Mouse (Mus musculus) mouse trophoblast stem cell (cell line): ENCODE results near the gene Ptpn13.

Source experiments
- in situ Hi-C, 2 experiments: fragments of 300-500 bp; cut with MseI, MboI; formaldehyde crosslinking; loops; 2 replicates in 1 of 2; 3 replicates in 1 of 2; pipeline ENCODE4 v1.15.1; 2025

Ptpn13 gene

GRCm38 (mm10) chr5:103424678-103425319 is at the start of gene Ptpn13:
Gene Ptpn13, plus strand, starts transcription at chr5:103425192.
- in situ Hi-C loops: no loop called here

- in situ Hi-C loops: no loop called here
Measured at GRCm38 (mm10) chr5:103375226-103375625, 49.8 kb upstream of the Ptpn13 start.

GRCm38 (mm10) chr5:103376354-103377295 is 48.4 kb upstream of the Ptpn13 start:
- in situ Hi-C loops: no loop called here

GRCm38 (mm10) chr5:103377493-103378130 is 47.4 kb upstream of the Ptpn13 start:
- in situ Hi-C loops: no loop called here

- in situ Hi-C loops: no loop called here
Measured at GRCm38 (mm10) chr5:103380785-103381527, 44.0 kb upstream of the Ptpn13 start.

GRCm38 (mm10) chr5:103382951-103383350 is 42.0 kb upstream of the Ptpn13 start:
- in situ Hi-C loops: no loop called here

GRCm38 (mm10) chr5:103384021-103384420 is 41.0 kb upstream of the Ptpn13 start:
- in situ Hi-C loops: no loop called here

GRCm38 (mm10) chr5:103387540-103388026 is 37.4 kb upstream of the Ptpn13 start:
- in situ Hi-C loops: no loop called here

GRCm38 (mm10) chr5:103389415-103389814 is 35.6 kb upstream of the Ptpn13 start:
- in situ Hi-C loops: no loop called here

- in situ Hi-C loops: no loop called here
Measured at GRCm38 (mm10) chr5:103393220-103393619, 31.8 kb upstream of the Ptpn13 start.

- in situ Hi-C loops: no loop called here
Measured at GRCm38 (mm10) chr5:103393752-103394151, 31.2 kb upstream of the Ptpn13 start.

- in situ Hi-C loops: no loop called here
Measured at GRCm38 (mm10) chr5:103395683-103396082, 29.3 kb upstream of the Ptpn13 start.

- in situ Hi-C loops: no loop called here
Measured at GRCm38 (mm10) chr5:103397429-103397828, 27.6 kb upstream of the Ptpn13 start.

- in situ Hi-C loops: no loop called here
Measured at GRCm38 (mm10) chr5:103404213-103404968, 20.6 kb upstream of the Ptpn13 start.

GRCm38 (mm10) chr5:103405921-103406320 is 19.1 kb upstream of the Ptpn13 start:
- in situ Hi-C loops: no loop called here

- in situ Hi-C loops: no loop called here
Measured at GRCm38 (mm10) chr5:103412020-103412747, 12.8 kb upstream of the Ptpn13 start.

GRCm38 (mm10) chr5:103414542-103414941 is 10.4 kb upstream of the Ptpn13 start:
- in situ Hi-C loops: no loop called here

GRCm38 (mm10) chr5:103418009-103418408 is 7.0 kb upstream of the Ptpn13 start:
- in situ Hi-C loops: no loop called here

- in situ Hi-C loops: no loop called here
Measured at GRCm38 (mm10) chr5:103418886-103419285, 6.1 kb upstream of the Ptpn13 start.

GRCm38 (mm10) chr5:103420568-103420967 is 4.4 kb upstream of the Ptpn13 start:
- in situ Hi-C loops: no loop called here
